In genomic region chr8:48780628-48781027, GRCm38 (mm10) we compare ENCODE assay signal across 18 mouse cellular contexts.
DNase-seq lines count a peak whose midpoint lies in the region; ATAC-seq and TF ChIP-seq lines count a peak whose summit lies in the region.
"Had no signal": no experiment of that assay in that cellular context is flagged by ENCODE, and none has a peak within 500 bp of the region (broad histone marks: within the 10 kb centered on the region; RNA-seq: fewer than 3 reads in every experiment).

No protein-coding gene starts in this region.

- no peaks in the 10 kb centered on the region for H3K9me3 ChIP-seq in heart, embryonic 12.5 days (replicated peaks)
- H3K9me3 ChIP-seq: embryonic facial prominence, embryonic 12.5 days; forebrain, embryonic 15.5 days; hindbrain, embryonic 12.5 days had no signal

- H3K27me3 ChIP-seq in heart, adult 2 months (ENCODE audit: control insufficient read depth, insufficient read depth, low read length), result no peaks in the 10 kb centered on the region; the same call in 1 of the 2 replicates
- peaks cover 77% of the 10 kb centered on the region for H3K27me3 ChIP-seq in heart, embryonic 12.5 days (replicated peaks)
- H3K27me3 ChIP-seq: CH12.LX; embryonic facial prominence, embryonic 12.5 days; forebrain, embryonic 15.5 days; hindbrain, embryonic 12.5 days had no signal

- no peaks in the 10 kb centered on the region for H3K4me1 ChIP-seq in heart, adult 2 months (ENCODE audit: control insufficient read depth, insufficient read depth, low read length)
- peaks cover 9% of the 10 kb centered on the region; the same call in 1 of the 2 replicates for H3K4me1 ChIP-seq in heart, embryonic 12.5 days (replicated peaks)

- H3K9ac ChIP-seq in heart, adult 2 months (ENCODE audit: low read depth, low read length), result no peak overlapping the region
- H3K9ac ChIP-seq in heart, embryonic 12.5 days, result no peak overlapping the region
- H3K9ac ChIP-seq: embryonic facial prominence, embryonic 12.5 days; forebrain, embryonic 15.5 days; hindbrain, embryonic 12.5 days had no signal

- intact Hi-C loops in heart, adult 2 months (cut with DNase I), result no loop called here

- H3K27ac ChIP-seq in heart, adult 2 months, result no peak overlapping the region
- H3K27ac ChIP-seq in heart, embryonic 12.5 days (ENCODE audit: poor library complexity, severe bottlenecking), result no peak overlapping the region
- H3K27ac ChIP-seq: embryonic facial prominence, embryonic 12.5 days; forebrain, embryonic 15.5 days; hindbrain, embryonic 12.5 days; hindbrain, postnatal 0 days had no signal

- no peak for TF ChIP-seq EP300 in heart, adult 2 months (IDR thresholded peaks at IDR 0.05; ENCODE audit: insufficient read depth, low read depth, low read length)

- peak; percentile 13 to 33 for DNase-seq in heart, adult 2 months
- DNase-seq in 3134 (ENCODE audit: extremely low read depth, insufficient read length, low spot score) (peak; percentile 48), 3T3-L1 (ENCODE audit: low read depth, low spot score) (peak; percentile 73)
- peak; percentile 57 for DNase-seq in heart, postnatal 4 days
- no peak for DNase-seq in embryo, embryonic 10 days (ENCODE audit: low spot score)
- DNase-seq in adrenal gland, postnatal 10 days, result no peak
- DNase-seq: adrenal gland, adult 8-10 months; cerebellum, adult 11 months; cerebellum, adult 8-10 months; cerebellum, postnatal 14 days; gastrocnemius, postnatal 10 days; kidney, adult 11 months had no signal

- no peak for TF ChIP-seq CTCF in heart, adult 2 months (IDR thresholded peaks at IDR 0.05)

- H3K4me2 ChIP-seq in heart, embryonic 12.5 days, result no peak overlapping the region
- H3K4me2 ChIP-seq: embryonic facial prominence, embryonic 12.5 days; forebrain, embryonic 15.5 days; hindbrain, embryonic 12.5 days had no signal

- no peak for ATAC-seq in heart, embryonic 12.5 days (ENCODE audit: insufficient number of reproducible peaks, low FRiP score)
- ATAC-seq: forebrain, embryonic 15.5 days; hindbrain, postnatal 0 days had no signal

- WGBS in heart, adult 2 months, result 57% methylated on average over 6 of the region's 6 CpGs
- 75% methylated on average over 6 of the region's 6 CpGs for WGBS in heart, embryonic 12.5 days

- no peak overlapping the region for H3K4me3 ChIP-seq in heart, adult 2 months
- H3K4me3 ChIP-seq in heart, embryonic 12.5 days, result no peak overlapping the region
- H3K4me3 ChIP-seq: embryonic facial prominence, embryonic 12.5 days; forebrain, embryonic 15.5 days; hindbrain, embryonic 12.5 days had no signal

- no peak for TF ChIP-seq POLR2A in heart, adult 2 months (IDR thresholded peaks at IDR 0.05; ENCODE audit: insufficient read depth, low read depth, low read length)

- H3K79me2 ChIP-seq in heart, adult 2 months (replicated peaks; ENCODE audit: control insufficient read depth, insufficient read depth, low read length), result no peaks in the 10 kb centered on the region

- H3K36me3 ChIP-seq in heart, adult 2 months (ENCODE audit: control insufficient read depth, insufficient read depth, low read length), result no peaks in the 10 kb centered on the region
- no peaks in the 10 kb centered on the region for H3K36me3 ChIP-seq in heart, embryonic 12.5 days
- H3K36me3 ChIP-seq: embryonic facial prominence, embryonic 12.5 days; forebrain, embryonic 15.5 days had no signal

Comparison
In these comparisons a context has a peak if more than half of its experiments do, and no peak if none do; other contexts are left out.
1. DNase-seq: peak in heart, adult 2 months (2 of 2), 3134 (single experiment), 3T3-L1 (single experiment) and heart, postnatal 4 days (single experiment); none in embryo, embryonic 10 days (single experiment) and adrenal gland, postnatal 10 days (single experiment).